Mouse (Mus musculus): ENCODE results near the gene Shisa5. TPM values are rescaled to one million over a fixed set of nuclear protein-coding genes. Genes with fewer than 3 reads are reported as not detected.

Shisa5 gene
- 1,000 to 10,000 TPM; 1,866 to 3,808 (median 3,640) TPM for polyA plus RNA-seq (2017; shearing (Covaris generic))

GRCm38 (mm10) chr9:109038086-109038895 is at the start of gene Shisa5:
Gene Shisa5, plus strand, starts transcription at chr9:109038565.
- ATAC-seq: peak; percentile 80

DNA sequence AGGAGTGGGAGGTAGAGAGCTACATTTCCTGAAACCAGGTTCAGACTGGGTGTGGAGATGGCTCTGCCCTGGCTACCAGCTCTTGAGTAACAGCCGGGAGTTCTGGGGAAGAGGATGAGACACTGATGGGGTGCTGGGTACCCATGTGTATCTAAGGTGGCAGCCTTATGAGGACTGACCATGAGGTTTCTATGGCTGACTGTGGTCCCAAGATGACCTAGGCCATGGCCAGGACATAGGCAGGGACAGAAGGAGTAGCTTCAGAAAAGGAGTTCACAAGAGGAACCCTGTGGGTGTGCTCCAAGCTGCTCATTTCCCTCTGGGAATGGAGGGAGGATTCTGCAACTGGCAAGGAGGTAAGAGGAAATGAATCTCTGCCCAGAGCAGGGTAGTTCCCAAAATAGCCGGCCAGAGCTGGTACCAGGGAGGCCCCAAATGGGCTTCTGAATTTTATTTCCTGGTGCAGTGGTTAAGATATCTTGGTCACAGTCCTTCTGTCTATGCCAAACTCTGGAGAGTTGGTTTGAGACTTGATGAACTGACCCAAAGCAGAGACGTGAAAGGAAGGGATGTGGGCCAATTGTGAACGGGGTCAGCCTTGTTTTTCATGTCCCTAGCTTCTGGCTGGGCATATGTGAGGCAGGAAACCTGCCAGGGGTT is 48.4 kb upstream of the Shisa5 start:
- no peak for ATAC-seq

- ATAC-seq: no peak
Measured at GRCm38 (mm10) chr9:108990462-108990820, 47.9 kb upstream of the Shisa5 start.

DNA sequence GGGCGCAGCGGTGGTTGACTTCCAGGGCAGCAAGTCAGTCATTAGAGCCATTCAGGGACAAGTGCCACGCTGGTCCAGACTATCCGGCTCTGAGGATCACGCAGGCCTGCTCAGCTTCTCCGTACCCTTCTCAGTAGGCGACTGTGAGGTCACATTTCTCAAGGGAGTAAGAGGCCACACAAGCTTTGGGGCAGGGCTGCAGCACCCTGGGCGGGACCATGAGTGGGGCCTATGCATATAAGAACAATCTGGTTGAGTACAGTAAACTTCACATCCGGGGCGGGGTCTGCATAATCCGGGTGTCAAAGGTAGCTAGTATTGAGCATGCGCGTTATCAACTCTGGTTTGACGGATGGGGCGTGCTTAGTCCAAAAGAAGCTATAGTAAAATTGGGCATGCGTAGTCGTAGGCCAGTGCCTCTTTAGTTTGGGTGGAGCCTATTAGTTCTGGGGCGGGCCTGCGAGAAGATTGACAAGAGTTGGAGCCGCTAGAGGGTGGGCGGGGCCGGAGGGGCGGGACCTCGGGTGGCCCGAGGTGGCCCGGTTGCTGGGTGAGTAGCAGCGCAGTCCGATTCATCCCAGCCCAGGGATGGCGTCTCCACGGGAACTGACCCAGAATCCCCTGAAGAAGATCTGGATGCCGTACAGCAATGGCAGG is 46.8 kb upstream of the Shisa5 start, which contains the start of gene Pfkfb4:
Pfkfb4 (plus strand) TSS at position 351 of the 657 bp plus-strand sequence.
- ATAC-seq: peak; percentile 97

DNA sequence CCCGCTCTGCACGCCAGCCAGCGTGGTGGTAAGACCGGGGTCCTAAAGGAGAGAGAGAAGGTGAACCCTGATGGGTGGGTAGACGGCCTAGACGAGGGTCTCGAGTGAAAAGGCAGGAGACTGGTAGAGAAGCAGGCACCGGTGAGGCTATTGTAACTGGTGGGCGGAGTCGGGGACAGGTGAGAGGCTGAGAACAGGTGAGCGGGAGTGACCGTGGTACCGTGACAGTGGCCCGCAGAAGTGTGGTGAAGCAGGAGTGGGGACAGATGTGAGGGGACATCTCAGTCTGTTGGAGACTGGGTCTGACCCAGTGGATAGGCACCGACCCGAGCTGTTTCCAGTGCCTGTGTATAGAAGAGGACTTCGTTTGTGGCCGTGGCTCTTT is 46.3 kb upstream of the Shisa5 start:
- no peak for ATAC-seq

DNA sequence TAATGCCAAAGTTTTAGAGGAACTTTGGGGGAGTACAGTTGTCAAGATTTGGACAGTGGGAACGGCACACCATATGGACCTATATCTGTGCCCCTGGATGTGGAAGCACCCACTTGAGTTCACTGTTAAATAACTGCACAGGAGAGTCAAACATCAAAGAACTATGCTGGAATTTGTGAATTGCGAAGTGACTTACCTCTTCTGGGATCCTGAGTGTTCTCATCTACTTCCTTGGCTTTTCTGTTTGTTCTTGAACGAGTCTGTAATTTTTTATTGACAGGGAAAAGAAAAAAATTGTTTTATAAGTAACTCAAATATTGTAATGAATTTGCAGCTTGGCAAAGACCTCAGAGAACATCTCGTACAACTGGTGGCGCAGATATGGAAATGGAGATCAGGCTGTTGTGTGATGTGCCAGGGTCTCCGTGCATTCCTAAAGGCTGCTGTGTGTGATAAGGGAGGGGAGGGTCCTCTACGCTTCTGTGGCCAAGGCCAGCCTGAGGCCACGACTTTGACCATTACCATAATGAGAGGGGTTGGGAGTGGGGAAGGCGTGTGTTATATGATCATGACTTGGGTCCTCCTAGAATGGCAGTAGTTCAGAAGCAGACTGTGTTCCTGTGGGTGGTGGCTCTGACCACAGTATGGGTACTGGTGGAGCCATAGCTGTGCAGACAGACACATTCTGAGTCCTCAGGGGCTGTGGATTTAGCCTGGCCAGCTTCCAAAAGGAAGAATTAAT is 45.6 kb upstream of the Shisa5 start:
- no peak for ATAC-seq

- ATAC-seq: no peak
Measured at GRCm38 (mm10) chr9:108996411-108996810, 42.0 kb upstream of the Shisa5 start.

DNA sequence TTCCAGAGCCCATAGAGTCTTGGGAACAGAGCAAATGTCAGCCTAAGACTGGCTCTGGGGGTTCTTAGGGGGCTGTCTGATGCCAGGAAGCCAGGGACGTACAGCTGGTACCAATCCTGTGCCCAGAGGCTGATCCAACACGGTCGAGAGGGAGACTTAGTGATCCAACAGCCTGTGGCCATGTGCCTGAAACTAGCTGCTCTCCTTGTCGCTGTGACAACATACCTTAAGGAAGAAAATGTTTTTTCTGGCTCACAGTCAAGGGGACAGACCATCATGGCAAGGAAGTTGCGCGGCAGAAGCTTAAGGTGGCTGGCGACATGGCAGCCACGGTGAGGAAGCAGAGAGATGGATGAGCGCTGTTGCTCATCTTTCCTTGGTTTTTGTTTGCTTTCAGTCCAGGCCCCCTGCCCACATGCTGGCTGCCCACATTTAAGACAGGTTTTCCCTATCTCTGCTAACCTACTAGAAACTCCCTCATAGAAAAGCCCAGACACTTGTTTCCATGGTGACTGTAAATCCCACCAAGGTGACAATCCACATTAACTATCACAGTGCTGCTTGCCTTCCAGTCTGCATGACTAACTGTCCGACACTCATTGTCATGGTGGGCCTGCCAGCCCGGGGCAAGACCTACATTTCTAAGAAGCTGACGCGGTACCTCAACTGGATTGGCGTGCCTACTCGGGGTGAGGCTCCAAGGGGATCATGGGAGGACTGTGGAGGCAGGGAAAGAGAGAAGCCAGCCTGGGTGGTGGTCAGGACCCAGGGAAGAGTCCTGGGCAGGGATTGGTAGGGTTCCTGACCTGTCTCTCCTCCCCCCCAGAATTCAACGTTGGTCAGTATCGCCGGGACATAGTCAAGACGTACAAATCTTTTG is 39.8 kb upstream of the Shisa5 start:
- no peak for ATAC-seq

GRCm38 (mm10) chr9:108999167-108999526 is 39.2 kb upstream of the Shisa5 start:
- no peak for ATAC-seq

DNA sequence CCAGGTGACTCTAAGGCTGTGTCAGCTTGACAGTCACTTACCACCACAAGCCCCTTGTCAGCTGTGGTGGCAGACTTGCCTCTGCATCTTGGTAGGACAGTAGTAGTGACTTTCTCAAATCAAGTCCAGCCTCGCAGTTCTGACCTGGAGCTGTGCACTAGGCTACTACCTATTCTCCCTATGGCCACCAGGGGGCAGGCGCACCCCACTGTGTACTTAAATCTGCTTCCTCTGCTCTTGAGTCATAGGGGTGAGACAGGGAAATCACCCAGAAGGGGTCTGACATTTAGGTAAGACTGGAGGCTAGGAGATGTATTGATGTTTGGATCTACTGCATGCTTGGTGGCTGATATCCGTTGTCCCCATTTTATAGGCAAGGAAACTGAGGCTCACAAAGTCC is 37.6 kb upstream of the Shisa5 start:
- ATAC-seq: peak; percentile 73

- ATAC-seq: no peak
Measured at GRCm38 (mm10) chr9:109003201-109003600, 35.2 kb upstream of the Shisa5 start.

GRCm38 (mm10) chr9:109007025-109007780 is 31.2 kb upstream of the Shisa5 start:
- no peak for ATAC-seq

DNA sequence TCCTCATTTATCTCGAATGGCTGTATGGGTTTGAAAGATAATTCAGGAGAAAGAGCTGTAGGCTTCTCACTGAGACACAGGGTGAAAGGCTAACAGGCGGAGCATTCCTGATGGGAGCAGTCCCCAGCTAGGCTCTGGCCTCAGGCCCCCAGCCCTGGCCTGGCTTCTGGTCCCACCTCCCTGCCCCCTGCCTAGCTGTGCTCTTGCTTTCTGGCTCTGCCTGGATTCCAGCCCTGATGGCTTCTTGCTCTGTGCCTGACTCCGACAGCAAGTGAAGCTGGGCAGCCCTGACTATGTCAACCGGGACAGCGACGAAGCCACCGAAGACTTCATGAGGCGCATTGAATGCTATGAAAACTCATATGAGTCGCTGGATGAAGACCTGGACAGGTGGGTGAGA is 30.3 kb upstream of the Shisa5 start:
- ATAC-seq: no peak

GRCm38 (mm10) chr9:109008994-109009635 is 29.2 kb upstream of the Shisa5 start:
- no peak for ATAC-seq

DNA sequence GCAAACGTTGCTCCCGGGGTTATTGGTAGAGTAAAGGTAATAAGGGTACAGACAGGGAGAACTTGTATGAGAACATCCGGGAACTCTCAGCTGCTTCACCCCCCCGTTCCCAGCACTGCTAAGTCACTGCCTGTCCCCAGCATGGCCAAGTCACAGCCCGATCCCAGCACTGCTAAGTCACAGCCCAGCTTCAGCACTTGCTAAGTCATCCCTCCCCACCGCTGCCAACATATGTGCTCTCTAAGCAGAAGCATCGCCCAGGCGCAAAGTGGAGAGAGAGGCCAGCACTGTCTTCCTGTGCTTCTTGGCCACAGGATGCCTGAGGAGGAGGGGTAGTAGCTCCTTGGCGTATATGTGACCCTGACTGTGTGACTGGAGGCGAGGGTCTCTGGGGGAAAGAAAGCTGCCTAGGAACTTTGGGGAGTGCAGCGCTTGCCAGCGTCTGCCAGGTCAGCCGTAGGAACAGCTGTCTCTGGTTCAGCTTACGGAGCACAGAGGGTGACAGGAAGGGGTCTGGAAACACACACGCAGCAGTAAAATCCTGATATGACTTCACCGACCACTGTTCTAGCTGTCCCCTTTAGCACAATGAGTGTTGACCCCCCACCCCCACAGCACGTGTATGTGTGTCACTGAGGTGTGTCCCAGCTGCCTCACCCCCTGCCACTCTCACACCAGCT is 28.6 kb upstream of the Shisa5 start:
- no peak for ATAC-seq

DNA sequence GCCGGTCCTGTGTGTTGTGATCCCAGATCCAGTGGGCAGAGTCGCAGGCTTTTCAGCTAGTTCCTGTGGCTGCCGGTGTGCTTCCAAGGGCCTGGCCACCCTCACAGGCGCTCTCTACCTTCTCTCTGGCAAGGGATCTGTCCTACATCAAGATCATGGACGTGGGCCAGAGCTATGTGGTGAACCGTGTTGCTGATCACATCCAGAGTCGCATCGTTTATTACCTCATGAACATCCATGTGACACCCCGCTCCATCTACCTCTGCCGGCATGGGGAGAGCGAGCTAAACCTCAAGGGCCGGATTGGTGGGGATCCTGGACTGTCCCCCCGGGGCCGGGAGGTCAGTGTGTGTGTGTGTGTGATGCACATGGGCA is 28.1 kb upstream of the Shisa5 start:
- no peak for ATAC-seq

DNA sequence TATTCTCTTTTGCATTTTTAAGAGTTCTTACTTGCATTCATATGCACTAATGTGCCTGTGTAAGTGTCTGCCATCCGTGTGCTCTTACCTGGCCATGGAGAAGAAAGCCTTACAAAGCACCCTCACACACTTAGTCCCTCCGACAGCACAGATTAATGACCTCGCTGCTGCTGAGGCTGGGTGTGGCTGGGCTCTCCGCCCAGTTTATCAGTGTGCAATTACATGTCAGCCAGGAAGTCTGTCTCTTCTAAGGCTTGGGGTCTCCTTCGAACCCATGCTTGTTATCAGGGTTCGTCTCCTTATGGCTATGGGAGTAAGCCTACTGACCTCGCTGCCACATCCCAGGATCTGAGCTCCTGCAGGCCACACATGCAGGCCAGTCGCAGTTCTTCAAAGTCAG is 23.0 kb upstream of the Shisa5 start:
- no peak for ATAC-seq

DNA sequence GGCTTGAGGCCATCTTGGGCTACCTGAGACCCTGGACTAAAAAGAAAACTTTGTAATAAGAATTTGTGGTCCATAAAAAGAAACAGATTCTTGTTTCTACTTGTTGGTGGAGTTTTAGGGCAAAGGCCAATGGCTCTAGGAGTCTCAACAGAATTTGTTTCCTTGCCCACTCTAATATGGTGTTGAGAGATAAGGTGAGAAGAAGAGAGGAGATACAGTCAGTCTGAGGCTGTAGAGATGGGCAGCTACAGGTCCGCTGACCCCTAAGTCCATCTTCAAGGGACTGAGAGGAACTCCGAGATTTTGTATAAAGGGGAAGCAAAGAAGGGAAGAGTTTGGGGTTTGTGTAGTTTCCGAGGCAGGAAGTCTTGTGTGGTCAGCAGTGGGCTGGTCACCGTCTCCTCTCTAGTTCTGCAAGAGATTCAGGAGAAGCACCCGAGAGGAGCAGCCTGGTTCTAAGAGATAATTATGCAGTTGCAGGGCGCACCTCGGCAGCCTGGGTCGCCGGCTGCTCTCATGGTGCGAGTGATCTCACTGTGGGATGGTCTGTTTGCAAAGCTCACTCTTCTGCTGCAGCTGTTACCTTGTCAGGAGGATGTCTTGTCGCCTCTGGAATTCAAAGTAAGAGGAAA is 21.3 kb upstream of the Shisa5 start:
- no peak for ATAC-seq

GRCm38 (mm10) chr9:109021428-109021827 is 16.9 kb upstream of the Shisa5 start:
- no peak for ATAC-seq
